13 mouse cellular contexts compared by ENCODE assay signal in genomic region chr14:62844226-62844625, GRCm38 (mm10). TPM values are rescaled to one million over a fixed set of nuclear protein-coding genes. Genes with fewer than 3 reads are reported as not detected.
A peak's percentile ranks its signal among the peaks of the same experiment; 100 is the strongest.
DNase-seq lines count a peak whose midpoint lies in the region; ATAC-seq lines count a peak whose summit lies in the region.
"Had no signal": no experiment of that assay in that cellular context is flagged by ENCODE, and none has a peak within 500 bp of the region (broad histone marks: within the 10 kb centered on the region; RNA-seq: fewer than 3 reads in every experiment).

No protein-coding gene starts in this region.

- H3K4me3 ChIP-seq in heart, embryonic 12.5 days, result no peak overlapping the region
- no peak overlapping the region for H3K4me3 ChIP-seq in heart, embryonic 14.5 days (ENCODE audit: control insufficient read depth in 1 of 2, insufficient read depth in 1 of 2, low read depth in 1 of 2, low read length in 2 of 2)
- no peak overlapping the region for H3K4me3 ChIP-seq in stomach, embryonic 16.5 days (replicated peaks; ENCODE audit: low read length)
- H3K4me3 ChIP-seq in midbrain, embryonic 13.5 days (replicated peaks), result no peak overlapping the region
- H3K4me3 ChIP-seq: left cerebral cortex, adult 2 months; myocyte had no signal

- no peak for ATAC-seq in heart, embryonic 12.5 days (ENCODE audit: insufficient number of reproducible peaks, low FRiP score)
- ATAC-seq in heart, embryonic 14.5 days (ENCODE audit: insufficient number of reproducible peaks, insufficient read depth, low FRiP score, low read depth), result no peak
- no peak for ATAC-seq in stomach, embryonic 16.5 days (ENCODE audit: insufficient read depth, low FRiP score)
- ATAC-seq in midbrain, embryonic 13.5 days, result no peak
- ATAC-seq: hindbrain, embryonic 16.5 days had no signal

- H3K27ac ChIP-seq in heart, embryonic 12.5 days (ENCODE audit: poor library complexity, severe bottlenecking), result peak overlapping the region; percentile 72
- peak overlapping the region in 1 of 2 experiments; percentile 65; a peak in 2 of 4 replicates for H3K27ac ChIP-seq in heart, embryonic 14.5 days (replicated peaks in 1 of 2; ENCODE audit: control insufficient read depth in 1 of 2, insufficient read depth in 1 of 2, low read depth in 2 of 2, low read length in 2 of 2)
- H3K27ac ChIP-seq in stomach, embryonic 16.5 days (ENCODE audit: low read length), result peak overlapping the region; percentile 72; the same call in 1 of the 2 replicates
- H3K27ac ChIP-seq in midbrain, embryonic 13.5 days, result no peak overlapping the region
- H3K27ac ChIP-seq: left cerebral cortex, adult 2 months had no signal

- H3K27me3 ChIP-seq in heart, embryonic 12.5 days (replicated peaks), result no peaks in the 10 kb centered on the region
- H3K27me3 ChIP-seq in heart, embryonic 14.5 days (ENCODE audit: control insufficient read depth, insufficient read depth, low read length), result no peaks in the 10 kb centered on the region
- H3K27me3 ChIP-seq in stomach, embryonic 16.5 days (ENCODE audit: control insufficient read depth, insufficient read depth, low read length), result no peaks in the 10 kb centered on the region
- no peaks in the 10 kb centered on the region for H3K27me3 ChIP-seq in midbrain, embryonic 13.5 days

- H3K4me1 ChIP-seq in heart, embryonic 12.5 days (replicated peaks), result peaks cover 44% of the 10 kb centered on the region
- peaks cover 17 to 44% of the 10 kb centered on the region in 2 experiments for H3K4me1 ChIP-seq in heart, embryonic 14.5 days (ENCODE audit: control insufficient read depth in 2 of 2, insufficient read depth in 2 of 2, low read length in 2 of 2)
- peaks cover 20% of the 10 kb centered on the region for H3K4me1 ChIP-seq in stomach, embryonic 16.5 days (ENCODE audit: control insufficient read depth, insufficient read depth, low read length)
- peaks cover 20% of the 10 kb centered on the region for H3K4me1 ChIP-seq in midbrain, embryonic 13.5 days (replicated peaks)

- DNase-seq in heart, postnatal 25 days (ENCODE audit: low spot score), result no peak
- DNase-seq in lung, postnatal 10 days, result peak; percentile 16
- DNase-seq in lung, postnatal 4 days, result no peak
- DNase-seq: adrenal gland, postnatal 14 days; gastrocnemius, postnatal 36 days; lung, adult 2 months had no signal

- no peak overlapping the region for H3K9ac ChIP-seq in heart, embryonic 12.5 days
- peak overlapping the region; percentile 39; the same call in 1 of the 2 replicates for H3K9ac ChIP-seq in heart, embryonic 14.5 days (ENCODE audit: low read length)
- H3K9ac ChIP-seq in stomach, embryonic 16.5 days (ENCODE audit: low read length), result no peak overlapping the region
- H3K9ac ChIP-seq in midbrain, embryonic 13.5 days (replicated peaks), result no peak overlapping the region

- peaks cover 7% of the 10 kb centered on the region for H3K36me3 ChIP-seq in heart, embryonic 12.5 days
- H3K36me3 ChIP-seq in heart, embryonic 14.5 days (ENCODE audit: control insufficient read depth, insufficient read depth, low read length), result no peaks in the 10 kb centered on the region
- no peaks in the 10 kb centered on the region for H3K36me3 ChIP-seq in stomach, embryonic 16.5 days (ENCODE audit: control insufficient read depth, insufficient read depth, low read length)
- H3K36me3 ChIP-seq in midbrain, embryonic 13.5 days, result peaks cover 9% of the 10 kb centered on the region; the same call in 1 of the 2 replicates

- 64% methylated on average over 8 of the region's 8 CpGs for WGBS in heart, embryonic 12.5 days
- WGBS in heart, embryonic 14.5 days, result 50% methylated on average over 8 of the region's 8 CpGs
- 63% methylated on average over 8 of the region's 8 CpGs for WGBS in stomach, embryonic 16.5 days
- WGBS in midbrain, embryonic 13.5 days, result 84% methylated on average over 8 of the region's 8 CpGs

- intact Hi-C loops in heart, postnatal 25 days (cut with DNase I), result no loop called here

- no peaks in the 10 kb centered on the region; the same call in none of the 2 replicates for H3K9me3 ChIP-seq in heart, embryonic 12.5 days (replicated peaks)
- H3K9me3 ChIP-seq in heart, embryonic 14.5 days (ENCODE audit: control insufficient read depth, low read length), result peaks cover 5% of the 10 kb centered on the region; the same call in 1 of the 2 replicates
- H3K9me3 ChIP-seq in stomach, embryonic 16.5 days (replicated peaks; ENCODE audit: control insufficient read depth, low read length), result no peaks in the 10 kb centered on the region
- H3K9me3 ChIP-seq in midbrain, embryonic 13.5 days, result peaks cover 6% of the 10 kb centered on the region

- H3K4me2 ChIP-seq in heart, embryonic 12.5 days, result peak overlapping the region; percentile 12
- H3K4me2 ChIP-seq in heart, embryonic 14.5 days (ENCODE audit: low read length), result peak overlapping the region; percentile 7; the same call in 1 of the 2 replicates
- no peak overlapping the region for H3K4me2 ChIP-seq in stomach, embryonic 16.5 days (ENCODE audit: low read depth, low read length)
- H3K4me2 ChIP-seq in midbrain, embryonic 13.5 days (replicated peaks), result no peak overlapping the region

RNA-seq across cellular contexts. Expression of gene Wdfy2, which starts 6.7 kb away (rescaled TPM):
- 8.8 and 8.9 TPM in 2 replicates for polyA plus RNA-seq in heart, embryonic 12.5 days (2016; fragmentation: Nextera tagmentation; extraction: Ambion mirVana)
- total RNA-seq in heart, postnatal 25 days (2021), result 1 to 10 TPM; 6.8 to 7.7 TPM
- polyA plus RNA-seq in heart, embryonic 14.5 days (2014; fragmentation: Nextera tagmentation; extraction: Ambion mirVana), result 6.2 TPM in 2 replicates
- 6.4 and 7.2 TPM in 2 replicates for polyA plus RNA-seq in stomach, embryonic 16.5 days (2015; fragmentation: Nextera tagmentation; extraction: Ambion mirVana)
- 8.4 and 9.1 TPM in 2 replicates for polyA plus RNA-seq in midbrain, embryonic 13.5 days (2015; fragmentation: Nextera tagmentation; extraction: Ambion mirVana)

Comparison
In these comparisons a context has a peak if more than half of its experiments do, and no peak if none do; other contexts are left out.
1. H3K4me2 ChIP-seq: peak in heart, embryonic 12.5 days (single experiment) and heart, embryonic 14.5 days (single experiment); none in stomach, embryonic 16.5 days (single experiment) and midbrain, embryonic 13.5 days (single experiment).